Mouse (Mus musculus): ENCODE results near the gene Ndufc1. TPM values are rescaled to one million over a fixed set of nuclear protein-coding genes. Genes with fewer than 3 reads are reported as not detected.

Ndufc1 gene
- total and polyA plus RNA-seq, 3 experiments: 159 to 213 (median 206) TPM

DNA sequence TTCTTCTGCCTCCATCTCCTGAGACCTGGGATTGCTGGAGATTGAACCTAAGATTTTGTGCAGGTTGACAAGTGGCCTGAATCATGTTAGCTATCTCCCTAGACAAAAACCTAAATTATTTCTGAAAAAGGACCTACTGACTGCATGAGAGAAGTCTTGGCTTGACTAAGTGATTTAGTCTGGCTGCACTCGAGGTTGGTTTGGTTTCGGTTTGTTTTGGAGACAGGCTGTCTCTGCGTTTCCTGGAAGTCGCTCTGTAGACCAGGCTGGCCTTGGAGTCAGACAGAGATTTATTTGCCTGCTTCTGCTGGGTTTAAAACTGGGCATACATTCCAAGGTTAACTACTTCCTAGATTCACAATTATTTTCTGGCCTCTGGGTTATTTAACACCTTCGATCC is 35.9 kb downstream of the Ndufc1 start:
- H3K4me1 ChIP-seq (ENCODE audit: control insufficient read depth in 1 of 2, insufficient read depth in 2 of 2): peaks cover 0 to 11% of the 10 kb centered on the region in 2 experiments; a peak in 2 of 4 replicates
- no peaks in the 10 kb centered on the region for H3K79me2 ChIP-seq (replicated peaks; ENCODE audit: control insufficient read depth, extremely low read depth, insufficient read depth, poor library complexity, severe bottlenecking)
- dilution Hi-C loops (cut with MboI; ENCODE audit: extremely low pct_ligation_motif_present, extremely low pct_unique_long_range_greater_than_20kb, low sequenced_read_pairs) (no loop called here), in situ Hi-C loops (cut with MboI; ENCODE audit: low pct_ligation_motif_present, low pct_unique_long_range_greater_than_20kb, low sequenced_read_pairs) (no loop called here)
- no peak for DNase-seq (ENCODE audit: extremely low read depth)
- no peaks in the 10 kb centered on the region for H3K36me3 ChIP-seq (replicated peaks in 1 of 2; ENCODE audit: control insufficient read depth in 1 of 2, insufficient read depth in 1 of 2, low read length in 1 of 2)
- H3K27ac ChIP-seq (ENCODE audit: insufficient read depth, low read depth): no peak overlapping the region
- peak overlapping the region; percentile 79 for H3K4me2 ChIP-seq (ENCODE audit: insufficient read depth, low read depth, poor library complexity, severe bottlenecking)
- peak overlapping the region; percentile 23 to 33 (median 28) for H3K4me3 ChIP-seq (replicated peaks in 1 of 3; ENCODE audit: low read depth in 2 of 3, low read length in 2 of 3, poor library complexity in 1 of 3)
- no peaks in the 10 kb centered on the region for H3K27me3 ChIP-seq (replicated peaks)
- peaks cover 3% of the 10 kb centered on the region for H3K9me3 ChIP-seq (replicated peaks; ENCODE audit: low read length)
- TF ChIP-seq POLR2A (IDR thresholded peaks at IDR 0.05; ENCODE audit: low read depth, low read length) (peak; percentile 42; the same call in 1 of the 2 replicates), HCFC1 (IDR thresholded peaks at IDR 0.05; ENCODE audit: low read depth, low read length) (no peak), ZKSCAN1 (IDR thresholded peaks at IDR 0.05; ENCODE audit: borderline replicate concordance, low read depth, low read length) (0 out of 2 replicates have a peak, but pooled peaks have one; percentile 5), IRF4 (IDR thresholded peaks at IDR 0.05; ENCODE audit: low read depth, low read length) (no peak)
- H3K9ac ChIP-seq (ENCODE audit: insufficient read depth, low read depth): peak overlapping the region; percentile 73

DNA sequence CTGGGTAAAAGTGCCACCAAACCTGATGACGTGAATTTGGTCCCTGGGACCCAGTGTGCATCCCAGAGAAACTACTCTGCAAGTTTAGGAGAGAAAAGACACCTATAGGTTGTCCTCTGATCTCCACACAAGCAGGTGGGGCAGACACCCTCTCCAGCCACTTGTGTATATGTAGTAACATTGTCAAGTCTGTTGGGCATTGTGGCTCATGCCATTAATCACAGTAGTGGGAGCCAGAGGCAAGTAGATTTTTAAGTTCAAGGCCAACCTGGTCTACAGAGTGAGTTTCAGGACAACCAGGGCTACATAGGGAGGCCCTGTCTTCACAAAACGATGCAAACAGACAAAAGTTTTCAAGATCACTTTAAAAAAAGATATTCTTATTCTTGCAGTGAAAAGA is 37.0 kb downstream of the Ndufc1 start:
- no peak overlapping the region for H3K27ac ChIP-seq (ENCODE audit: insufficient read depth, low read depth)
- no peak overlapping the region for H3K9ac ChIP-seq (ENCODE audit: insufficient read depth, low read depth)
- H3K4me2 ChIP-seq (ENCODE audit: insufficient read depth, low read depth, poor library complexity, severe bottlenecking): no peak overlapping the region
- H3K36me3 ChIP-seq (replicated peaks in 1 of 2; ENCODE audit: control insufficient read depth in 1 of 2, insufficient read depth in 1 of 2, low read length in 1 of 2): no peaks in the 10 kb centered on the region
- H3K4me1 ChIP-seq (ENCODE audit: control insufficient read depth in 1 of 2, insufficient read depth in 2 of 2): peaks cover 0 to 11% of the 10 kb centered on the region in 2 experiments; a peak in 2 of 4 replicates
- no peak overlapping the region for H3K4me3 ChIP-seq (replicated peaks in 1 of 3; ENCODE audit: low read depth in 2 of 3, low read length in 2 of 3, poor library complexity in 1 of 3)
- H3K9me3 ChIP-seq (replicated peaks; ENCODE audit: low read length): peaks cover 3% of the 10 kb centered on the region
- dilution Hi-C loops (cut with MboI; ENCODE audit: extremely low pct_ligation_motif_present, extremely low pct_unique_long_range_greater_than_20kb, low sequenced_read_pairs): no loop called here
- TF ChIP-seq RAD21 (IDR thresholded peaks at IDR 0.05; ENCODE audit: low read depth, low read length) (no peak), TBP (conservative IDR thresholded peaks at IDR 0.05; ENCODE audit: low read depth, low read length) (peak; percentile 94), HCFC1 (IDR thresholded peaks at IDR 0.05; ENCODE audit: low read depth, low read length) (no peak)
- H3K27me3 ChIP-seq (replicated peaks): no peaks in the 10 kb centered on the region
- in situ Hi-C loops (cut with MboI; ENCODE audit: low pct_ligation_motif_present, low pct_unique_long_range_greater_than_20kb, low sequenced_read_pairs): no loop called here
- DNase-seq (ENCODE audit: extremely low read depth): no peak
- H3K79me2 ChIP-seq (replicated peaks; ENCODE audit: control insufficient read depth, extremely low read depth, insufficient read depth, poor library complexity, severe bottlenecking): no peaks in the 10 kb centered on the region

DNA sequence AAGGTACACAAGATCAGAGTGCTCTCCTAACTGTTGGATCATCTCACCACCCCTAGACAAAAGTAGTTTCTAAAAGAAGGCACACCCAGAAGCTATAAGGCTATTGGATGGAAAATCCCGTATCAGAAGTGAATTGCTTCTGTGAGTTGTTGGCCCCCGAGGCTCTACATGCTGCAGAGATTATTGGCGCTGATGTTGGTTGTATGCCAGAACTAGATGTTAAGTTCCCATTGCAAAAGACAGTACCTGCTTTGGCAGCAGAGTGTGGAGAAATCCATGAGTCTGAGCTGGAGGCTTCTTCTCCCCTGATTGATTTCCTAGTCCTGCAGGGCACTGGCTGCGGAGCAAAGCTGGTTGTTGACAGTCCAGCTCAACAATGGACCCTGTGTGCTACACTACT is 40.8 kb downstream of the Ndufc1 start:
- Histone ChIP-seq H3K4me1 (ENCODE audit: control insufficient read depth in 1 of 2, insufficient read depth in 2 of 2) (peaks cover 8 to 30% of the 10 kb centered on the region in 2 experiments), H3K9ac (ENCODE audit: insufficient read depth, low read depth) (no peak overlapping the region), H3K79me2 (replicated peaks; ENCODE audit: control insufficient read depth, extremely low read depth, insufficient read depth, poor library complexity, severe bottlenecking) (no peaks in the 10 kb centered on the region), H3K4me2 (ENCODE audit: insufficient read depth, low read depth, poor library complexity, severe bottlenecking) (no peak overlapping the region), H3K36me3 (replicated peaks in 1 of 2; ENCODE audit: control insufficient read depth in 1 of 2, insufficient read depth in 1 of 2, low read length in 1 of 2) (no peaks in the 10 kb centered on the region), H3K4me3 (replicated peaks in 1 of 3; ENCODE audit: low read depth in 2 of 3, low read length in 2 of 3, poor library complexity in 1 of 3) (no peak overlapping the region), H3K9me3 (replicated peaks; ENCODE audit: low read length) (peaks cover 4% of the 10 kb centered on the region), H3K27ac (ENCODE audit: insufficient read depth, low read depth) (no peak overlapping the region), H3K27me3 (replicated peaks) (no peaks in the 10 kb centered on the region)
- TF ChIP-seq MAX (IDR thresholded peaks at IDR 0.05; ENCODE audit: low read length): no peak
- no peak for TF ChIP-seq MAZ (IDR thresholded peaks at IDR 0.05; ENCODE audit: low read depth, low read length)
- TF ChIP-seq TBP (conservative IDR thresholded peaks at IDR 0.05; ENCODE audit: low read depth, low read length): no peak
- no peak for TF ChIP-seq CHD1 (IDR thresholded peaks at IDR 0.05; ENCODE audit: low read depth, low read length)
- TF ChIP-seq USF2 (conservative IDR thresholded peaks at IDR 0.05; ENCODE audit: low read depth, low read length): no peak
- no peak for TF ChIP-seq CTCF (conservative IDR thresholded peaks at IDR 0.05 in 1 of 2, IDR thresholded peaks at IDR 0.05 in 1 of 2; ENCODE audit: low read depth in 2 of 2, low read length in 2 of 2)
- no peak for TF ChIP-seq RCOR1 (conservative IDR thresholded peaks at IDR 0.05; ENCODE audit: low read depth, low read length)
- TF ChIP-seq NRF1 (IDR thresholded peaks at IDR 0.05; ENCODE audit: low read depth, low read length): no peak
- no peak for TF ChIP-seq BHLHE40 (IDR thresholded peaks at IDR 0.05; ENCODE audit: low read depth, low read length)
- no peak for TF ChIP-seq E2F4 (IDR thresholded peaks at IDR 0.05; ENCODE audit: insufficient replicate concordance, low read depth, low read length)
- no peak for TF ChIP-seq MXI1 (IDR thresholded peaks at IDR 0.05; ENCODE audit: low read depth, low read length)
- TF ChIP-seq JUN (IDR thresholded peaks at IDR 0.05; ENCODE audit: insufficient read depth, low read depth, low read length): no peak
- TF ChIP-seq MEF2A (IDR thresholded peaks at IDR 0.05; ENCODE audit: borderline replicate concordance, low read depth, low read length): no peak
- TF ChIP-seq SMC3 (IDR thresholded peaks at IDR 0.05; ENCODE audit: low read depth, low read length): no peak
- no peak for TF ChIP-seq PAX5 (IDR thresholded peaks at IDR 0.05; ENCODE audit: low read length)
- no peak for TF ChIP-seq POLR2AphosphoS2 (IDR thresholded peaks at IDR 0.05; ENCODE audit: low read depth, low read length)
- no peak for TF ChIP-seq ETS1 (conservative IDR thresholded peaks at IDR 0.05; ENCODE audit: low read depth, low read length)
- TF ChIP-seq NELFE (IDR thresholded peaks at IDR 0.05; ENCODE audit: low read depth, low read length): no peak
- TF ChIP-seq ZMIZ1 (IDR thresholded peaks at IDR 0.05; ENCODE audit: low read depth, low read length): no peak
- in situ Hi-C loops (cut with MboI; ENCODE audit: low pct_ligation_motif_present, low pct_unique_long_range_greater_than_20kb, low sequenced_read_pairs) (loop anchor here (10.0 kb wide), 1 partner anchor 133 kb away; no protein-coding TSS in a partner anchor), dilution Hi-C loops (cut with MboI; ENCODE audit: extremely low pct_ligation_motif_present, extremely low pct_unique_long_range_greater_than_20kb, low sequenced_read_pairs) (no loop called here)
- DNase-seq (ENCODE audit: extremely low read depth): no peak

All from CH12.LX (cell line).